Mouse (Mus musculus) embryonic facial prominence, embryonic 11.5 days (tissue): ENCODE measurements around the gene Tmem191c. TPM values are rescaled to one million over a fixed set of nuclear protein-coding genes. Genes with fewer than 3 reads are reported as not detected.

ENCODE experiments used
- polyA plus RNA-seq: library from polyadenylated mRNA; unstranded; fragments of >200 nt; fragmentation: Nextera tagmentation; extraction: Ambion mirVana; gene quantifications from 2 replicates; pipeline ENCODE4 v1.2.1, GENCODE M21; 2014

Gene Tmem191c
- polyA plus RNA-seq, 1 experiment from 2014 or later: 5.2 TPM

Other genes starting within 250 kb of the Tmem191c start
- 97.1 and 108 TPM in 2 replicates for gene Ypel1, start 206.4 kb upstream of the Tmem191c start, polyA plus RNA-seq
- gene Ppil2, start 164.8 kb upstream of the Tmem191c start, polyA plus RNA-seq: 129 and 142 TPM in 2 replicates
- gene 2610318N02Rik, start 150.9 kb upstream of the Tmem191c start, polyA plus RNA-seq: 107 and 108 TPM in 2 replicates
- 57.2 and 65.8 TPM in 2 replicates for gene Sdf2l1, start 143.7 kb upstream of the Tmem191c start, polyA plus RNA-seq
- gene Ydjc, start 131.5 kb upstream of the Tmem191c start, polyA plus RNA-seq: 6.2 and 8.8 TPM in 2 replicates
- 0.24 and 0.49 TPM in 2 replicates for gene Ccdc116, start 128.8 kb upstream of the Tmem191c start, polyA plus RNA-seq
- 425 and 458 TPM in 2 replicates for gene Ube2l3, start 73.4 kb upstream of the Tmem191c start, polyA plus RNA-seq
- gene Rimbp3, start 67.5 kb upstream of the Tmem191c start, polyA plus RNA-seq: 0.41 and 0.47 TPM in 2 replicates
- 6.1 and 7.8 TPM in 2 replicates for gene Hic2, start 42.5 kb upstream of the Tmem191c start, polyA plus RNA-seq
- gene Serpind1, start 55.3 kb downstream of the Tmem191c start, polyA plus RNA-seq: 0.20 TPM in 2 replicates
- 7.0 and 7.2 TPM in 2 replicates for gene Snap29, start 129.9 kb downstream of the Tmem191c start, polyA plus RNA-seq
- 29.9 and 33.9 TPM in 2 replicates for gene Pi4ka, start 130.2 kb downstream of the Tmem191c start, polyA plus RNA-seq
- 85.1 and 90.1 TPM in 2 replicates for gene Crkl, start 175.9 kb downstream of the Tmem191c start, polyA plus RNA-seq
- 0.77 and 1.2 TPM in 2 replicates for gene Aifm3, start 213.5 kb downstream of the Tmem191c start, polyA plus RNA-seq
- 68.5 and 77.7 TPM in 2 replicates for gene Lztr1, start 232.6 kb downstream of the Tmem191c start, polyA plus RNA-seq